Mouse (Mus musculus): Measurements from ENCODE around the gene Golph3l.

DNA sequence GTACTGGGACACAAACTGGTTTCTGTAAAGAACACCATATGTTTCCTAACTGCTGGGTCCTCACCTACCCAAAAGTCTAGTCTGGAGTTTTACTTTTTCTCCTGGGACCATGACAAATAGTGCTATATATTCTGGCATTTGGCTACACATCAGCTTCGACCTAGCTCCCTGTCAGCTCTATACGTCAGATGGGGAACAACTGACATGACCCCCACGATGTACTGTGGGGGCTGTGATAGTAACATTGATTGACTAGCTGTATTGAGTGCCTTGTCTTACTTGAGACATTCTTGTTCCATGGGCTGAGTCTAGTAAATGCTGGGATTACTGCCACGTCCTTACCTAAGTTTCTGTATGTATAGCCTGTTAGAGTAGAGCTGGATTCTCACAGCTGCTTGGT lies 78.8 kb downstream of the Golph3l start:
- TF ChIP-seq POLR2A (IDR thresholded peaks at IDR 0.05; ENCODE audit: borderline replicate concordance, control insufficient read depth, low read depth, low read length): no peak
- TF ChIP-seq CTCF (IDR thresholded peaks at IDR 0.05; ENCODE audit: control insufficient read depth, insufficient read depth, low read length): no peak
